Mouse (Mus musculus) cortical plate, adult 2 months (tissue): ENCODE results near the gene Tmem238l.

Source experiments
- CTCF ChIP-seq: fragments of 200-500 bp; IDR thresholded peaks from 2 replicates; pipeline ENCODE4 v1.5.1; 2011; ENCODE audit warnings: mild to moderate bottlenecking, control low read depth, low read length; ENCODE audit not compliant: insufficient read depth; ENCODE audit errors: extremely low read depth
- POLR2A ChIP-seq: fragments of 200-500 bp; IDR thresholded peaks from 2 replicates; pipeline ENCODE4 v1.6.1; 2011; ENCODE audit warnings: mild to moderate bottlenecking, low read length, control low read depth; ENCODE audit not compliant: insufficient read depth; ENCODE audit errors: extremely low read depth

GRCm38 (mm10) chr11:66934428-66935173 is 21.8 kb upstream of the Tmem238l start:
- no peak for TF ChIP-seq POLR2A
- TF ChIP-seq CTCF = no peak
